Mouse (Mus musculus): ENCODE results near the gene Itgb2l.

Itgb2l gene

GRCm38 (mm10) chr16:96396013-96396650 is 47.3 kb downstream of the Itgb2l start:
- DNase-seq (ENCODE audit: low read depth, low spot score) = no peak
- no peaks in the 10 kb centered on the region for H3K27me3 ChIP-seq (ENCODE audit: control insufficient read depth, insufficient read depth, low read length, poor library complexity, severe bottlenecking)
- H3K36me3 ChIP-seq (ENCODE audit: control insufficient read depth, insufficient read depth, low read length, poor library complexity, severe bottlenecking) = no peaks in the 10 kb centered on the region

DNA sequence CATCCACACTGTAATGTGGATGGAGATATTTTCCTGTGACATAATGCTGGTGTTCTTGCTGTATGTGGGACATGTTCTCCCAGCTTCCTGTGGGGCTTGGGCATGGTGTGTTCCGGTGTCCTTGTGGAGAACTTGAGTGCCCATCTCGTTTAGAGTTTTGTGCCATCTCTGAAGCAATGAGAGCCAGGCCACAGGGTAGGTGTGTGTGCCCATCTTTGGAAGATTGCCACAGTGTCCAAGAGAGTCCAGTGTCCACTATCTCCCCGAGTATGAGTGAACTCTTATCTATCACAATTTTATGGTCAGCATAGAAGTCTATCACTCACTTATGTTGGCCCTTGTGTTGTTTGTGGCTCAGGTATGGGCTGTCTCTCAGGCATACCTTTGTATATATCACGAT is 47.9 kb downstream of the Itgb2l start:
- H3K36me3 ChIP-seq (ENCODE audit: control insufficient read depth, insufficient read depth, low read length, poor library complexity, severe bottlenecking) = no peaks in the 10 kb centered on the region
- no peak for DNase-seq (ENCODE audit: low read depth, low spot score)
- H3K27me3 ChIP-seq (ENCODE audit: control insufficient read depth, insufficient read depth, low read length, poor library complexity, severe bottlenecking) = no peaks in the 10 kb centered on the region

- no peaks in the 10 kb centered on the region for H3K36me3 ChIP-seq (ENCODE audit: control insufficient read depth, insufficient read depth, low read length, poor library complexity, severe bottlenecking)
- peak; percentile 14 for DNase-seq (ENCODE audit: low read depth, low spot score)
- no peaks in the 10 kb centered on the region for H3K27me3 ChIP-seq (ENCODE audit: control insufficient read depth, insufficient read depth, low read length, poor library complexity, severe bottlenecking)
Measured at GRCm38 (mm10) chr16:96391070-96391469, 52.3 kb downstream of the Itgb2l start.

GRCm38 (mm10) chr16:96388481-96388880 is 54.9 kb downstream of the Itgb2l start:
- H3K36me3 ChIP-seq (ENCODE audit: control insufficient read depth, insufficient read depth, low read length, poor library complexity, severe bottlenecking) = no peaks in the 10 kb centered on the region
- DNase-seq (ENCODE audit: low read depth, low spot score) = no peak
- H3K27me3 ChIP-seq (ENCODE audit: control insufficient read depth, insufficient read depth, low read length, poor library complexity, severe bottlenecking) = no peaks in the 10 kb centered on the region

DNA sequence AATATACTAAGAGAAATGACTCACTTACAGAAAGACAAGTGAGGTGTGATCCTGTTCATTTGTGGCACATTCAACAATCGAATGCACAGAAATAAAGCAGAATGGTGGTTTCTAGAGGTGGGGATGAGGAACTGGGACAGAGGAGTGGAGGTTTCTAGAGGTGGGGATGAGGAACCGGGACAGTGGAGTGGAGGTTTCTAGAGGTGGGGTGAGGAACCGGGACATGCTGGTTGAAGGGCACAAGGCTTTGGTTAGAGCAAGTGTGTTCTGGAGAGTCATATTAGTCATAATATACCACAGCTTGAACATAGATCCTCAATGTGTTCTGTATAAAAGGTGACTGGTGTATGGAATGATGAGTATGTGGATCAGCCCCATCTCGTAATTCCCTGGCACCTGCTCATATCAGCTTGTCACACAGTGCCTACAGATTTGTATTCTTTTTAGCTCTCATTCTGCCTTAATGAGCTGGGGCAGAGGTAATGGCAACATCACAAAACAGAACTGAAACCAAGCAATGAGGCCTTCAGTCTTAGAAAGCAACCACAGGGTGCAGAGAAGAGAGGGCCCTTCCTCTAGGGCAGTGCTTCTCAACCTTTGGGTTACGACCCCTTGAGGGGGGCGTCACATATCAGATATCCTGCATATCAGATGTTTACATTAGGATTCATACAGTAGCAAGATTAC is 55.6 kb downstream of the Itgb2l start:
- DNase-seq (ENCODE audit: low read depth, low spot score) = peak; percentile 17
- no peaks in the 10 kb centered on the region for H3K27me3 ChIP-seq (ENCODE audit: control insufficient read depth, insufficient read depth, low read length, poor library complexity, severe bottlenecking)

GRCm38 (mm10) chr16:96384741-96385140 is 58.7 kb downstream of the Itgb2l start:
- no peaks in the 10 kb centered on the region for H3K27me3 ChIP-seq (ENCODE audit: control insufficient read depth, insufficient read depth, low read length, poor library complexity, severe bottlenecking)
- DNase-seq (ENCODE audit: low read depth, low spot score) = no peak
- no peaks in the 10 kb centered on the region for H3K36me3 ChIP-seq (ENCODE audit: control insufficient read depth, insufficient read depth, low read length, poor library complexity, severe bottlenecking)

More for the DNA sequence above, 55.6 kb downstream of the Itgb2l start:
- no peaks in the 10 kb centered on the region for H3K36me3 ChIP-seq (ENCODE audit: control insufficient read depth, insufficient read depth, low read length, poor library complexity, severe bottlenecking)

- H3K36me3 ChIP-seq (ENCODE audit: control insufficient read depth, insufficient read depth, low read length, poor library complexity, severe bottlenecking) = no peaks in the 10 kb centered on the region
- no peaks in the 10 kb centered on the region for H3K27me3 ChIP-seq (ENCODE audit: control insufficient read depth, insufficient read depth, low read length, poor library complexity, severe bottlenecking)
- no peak for DNase-seq (ENCODE audit: low read depth, low spot score)
Measured at GRCm38 (mm10) chr16:96382496-96383181, 60.8 kb downstream of the Itgb2l start.

DNA sequence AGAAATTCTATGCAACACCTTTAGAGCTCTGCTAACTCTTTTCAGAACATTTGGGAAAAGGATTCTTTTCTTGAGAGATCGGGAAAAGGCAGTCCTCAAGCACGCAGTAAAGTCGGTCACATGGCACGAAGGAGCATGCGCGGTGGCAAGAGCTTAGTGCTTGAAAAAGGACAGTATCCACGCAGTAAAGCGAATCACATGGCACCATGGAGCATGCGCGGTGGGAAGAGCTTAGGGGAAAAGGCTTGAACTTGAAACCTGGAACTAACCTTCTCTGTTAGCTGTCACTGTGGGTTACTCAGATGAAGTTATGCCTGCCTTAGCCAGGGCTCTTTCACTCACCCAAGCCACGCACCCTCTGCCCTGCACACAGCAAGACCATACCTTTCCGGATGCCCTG is 62.0 kb downstream of the Itgb2l start:
- H3K36me3 ChIP-seq (ENCODE audit: control insufficient read depth, insufficient read depth, low read length, poor library complexity, severe bottlenecking) = no peaks in the 10 kb centered on the region
- no peaks in the 10 kb centered on the region for H3K27me3 ChIP-seq (ENCODE audit: control insufficient read depth, insufficient read depth, low read length, poor library complexity, severe bottlenecking)
- DNase-seq (ENCODE audit: low read depth, low spot score) = no peak

GRCm38 (mm10) chr16:96378111-96378510 is 65.3 kb downstream of the Itgb2l start:
- H3K27me3 ChIP-seq (ENCODE audit: control insufficient read depth, insufficient read depth, low read length, poor library complexity, severe bottlenecking) = no peaks in the 10 kb centered on the region
- H3K36me3 ChIP-seq (ENCODE audit: control insufficient read depth, insufficient read depth, low read length, poor library complexity, severe bottlenecking) = no peaks in the 10 kb centered on the region
- no peak for DNase-seq (ENCODE audit: low read depth, low spot score)

DNA sequence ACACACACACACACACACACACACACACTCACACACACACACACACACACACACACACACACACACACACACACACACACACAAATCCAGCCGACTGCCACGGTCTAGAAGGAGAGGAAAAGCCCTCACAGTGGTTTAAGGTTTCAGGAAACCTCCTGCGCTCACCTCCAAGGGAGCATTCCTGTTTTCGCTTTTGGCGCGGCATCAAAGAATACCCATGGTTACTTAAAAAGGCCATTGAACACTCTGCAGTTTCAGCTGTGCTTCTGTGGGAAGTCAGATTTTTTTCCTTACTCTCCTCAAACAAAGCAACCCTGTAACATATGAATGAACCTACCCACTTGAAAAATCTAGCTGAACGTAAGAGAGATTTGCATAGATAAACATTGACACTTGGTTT is 67.1 kb downstream of the Itgb2l start:
- DNase-seq (ENCODE audit: low read depth, low spot score) = no peak
- no peaks in the 10 kb centered on the region for H3K27me3 ChIP-seq (ENCODE audit: control insufficient read depth, insufficient read depth, low read length, poor library complexity, severe bottlenecking)

DNA sequence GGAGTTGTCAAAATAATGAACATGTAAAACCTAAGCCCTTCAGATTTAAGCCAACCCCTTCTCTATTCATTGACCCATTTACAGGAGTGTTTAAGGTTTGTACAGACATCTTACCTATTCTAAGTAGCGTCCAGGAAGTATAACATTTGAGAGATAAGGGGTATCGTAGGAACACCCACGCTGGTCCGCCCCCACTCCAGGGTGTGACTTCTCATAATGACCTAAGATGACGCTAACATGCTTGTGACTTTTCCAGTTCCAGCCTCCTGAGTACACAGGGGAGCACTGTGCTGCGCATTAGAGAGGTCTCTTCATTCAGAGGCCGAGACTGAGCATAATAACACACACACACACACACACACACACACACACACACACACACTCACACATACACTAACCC is 67.9 kb downstream of the Itgb2l start:
- Histone ChIP-seq H3K36me3 (ENCODE audit: control insufficient read depth, insufficient read depth, low read length, poor library complexity, severe bottlenecking) (no peaks in the 10 kb centered on the region), H3K27me3 (ENCODE audit: control insufficient read depth, insufficient read depth, low read length, poor library complexity, severe bottlenecking) (no peaks in the 10 kb centered on the region)
- no peak for DNase-seq (ENCODE audit: low read depth, low spot score)

More for the DNA sequence above, 67.1 kb downstream of the Itgb2l start:
- no peaks in the 10 kb centered on the region for H3K36me3 ChIP-seq (ENCODE audit: control insufficient read depth, insufficient read depth, low read length, poor library complexity, severe bottlenecking)

- H3K36me3 ChIP-seq (ENCODE audit: control insufficient read depth, insufficient read depth, low read length, poor library complexity, severe bottlenecking) = no peaks in the 10 kb centered on the region
- H3K27me3 ChIP-seq (ENCODE audit: control insufficient read depth, insufficient read depth, low read length, poor library complexity, severe bottlenecking) = no peaks in the 10 kb centered on the region
- DNase-seq (ENCODE audit: low read depth, low spot score) = no peak
Measured at GRCm38 (mm10) chr16:96372752-96373118, 70.7 kb downstream of the Itgb2l start.
